Mouse (Mus musculus) embryonic facial prominence, embryonic 11.5 days (tissue): Measurements from ENCODE around the gene Lipt2. TPM values are rescaled to one million over a fixed set of nuclear protein-coding genes. Genes with fewer than 3 reads are reported as not detected.

Experiments used
- ATAC-seq: fragments of 200-750 bp; cut with Nextera tagmentation; replicated peaks from 2 replicates; pipeline ENCODE4 v1.8.0; 2017; ENCODE audit warnings: low read depth; ENCODE audit not compliant: insufficient number of reproducible peaks, low FRiP score, low TSS enrichment
- DNase-seq: peaks from one replicate; pipeline ENCODE4 v3.0.0-alpha.2; 2015; ENCODE audit warnings: low spot score
- H3K27ac ChIP-seq: fragments of 300-500 bp; sonication (generic); replicated peaks from 2 replicates; pipeline ENCODE4 v1.5.1; 2014; ENCODE audit warnings: mild to moderate bottlenecking, low read depth, low read length, control low read depth
- H3K27me3 ChIP-seq: fragments of 300-500 bp; sonication (generic); 2 replicates; pipeline ENCODE4 v1.6.1; 2014; ENCODE audit warnings: mild to moderate bottlenecking, low read length, moderate library complexity, mixed read lengths; ENCODE audit not compliant: control insufficient read depth, insufficient read depth
- H3K36me3 ChIP-seq: fragments of 300-500 bp; sonication (generic); replicated peaks from 2 replicates; pipeline ENCODE4 v1.6.1; 2014; ENCODE audit warnings: low read depth, mild to moderate bottlenecking, low read length, moderate library complexity, mixed read lengths; ENCODE audit not compliant: control insufficient read depth, insufficient read depth
- H3K4me1 ChIP-seq: fragments of 300-500 bp; sonication (generic); 2 replicates; pipeline ENCODE4 v1.6.1; 2014; ENCODE audit warnings: low read length, mixed read lengths; ENCODE audit not compliant: control insufficient read depth, insufficient read depth
- H3K4me2 ChIP-seq: fragments of 300-500 bp; sonication (generic); 2 replicates; pipeline ENCODE4 v1.6.1; 2014; ENCODE audit warnings: low read depth, mild to moderate bottlenecking, control low read depth, low read length, moderate library complexity
- H3K4me3 ChIP-seq: fragments of 300-500 bp; sonication (generic); 2 replicates; pipeline ENCODE4 v1.5.1; 2014; ENCODE audit warnings: low read depth, low read length, control low read depth
- H3K9ac ChIP-seq: fragments of 300-500 bp; sonication (generic); replicated peaks from 2 replicates; pipeline ENCODE4 v1.6.1; 2014; ENCODE audit warnings: mild to moderate bottlenecking, control low read depth, low read length
- H3K9me3 ChIP-seq: fragments of 300-500 bp; sonication (generic); replicated peaks from 2 replicates; pipeline ENCODE4 v1.6.1; 2016; ENCODE audit warnings: mild to moderate bottlenecking, low read length, inconsistent platforms, mixed read lengths; ENCODE audit not compliant: control insufficient read depth
- WGBS: fragments of 180-500 bp; shearing (Covaris S2); extraction: QIAGEN DNeasy Blood & Tissue Kit; methylation state at CpG from one replicate; pipeline ENCODE4 v1.1.7; 2014; 5-methylcytosine and 5-hydroxymethylcytosine counted together
- polyA plus RNA-seq: library from polyadenylated mRNA; unstranded; fragments of >200 nt; fragmentation: Nextera tagmentation; extraction: Ambion mirVana; gene quantifications from 2 replicates; pipeline ENCODE4 v1.2.1, GENCODE M21; 2014

Gene Lipt2
- 26.4 and 34.9 TPM in 2 replicates for polyA plus RNA-seq

DNA sequence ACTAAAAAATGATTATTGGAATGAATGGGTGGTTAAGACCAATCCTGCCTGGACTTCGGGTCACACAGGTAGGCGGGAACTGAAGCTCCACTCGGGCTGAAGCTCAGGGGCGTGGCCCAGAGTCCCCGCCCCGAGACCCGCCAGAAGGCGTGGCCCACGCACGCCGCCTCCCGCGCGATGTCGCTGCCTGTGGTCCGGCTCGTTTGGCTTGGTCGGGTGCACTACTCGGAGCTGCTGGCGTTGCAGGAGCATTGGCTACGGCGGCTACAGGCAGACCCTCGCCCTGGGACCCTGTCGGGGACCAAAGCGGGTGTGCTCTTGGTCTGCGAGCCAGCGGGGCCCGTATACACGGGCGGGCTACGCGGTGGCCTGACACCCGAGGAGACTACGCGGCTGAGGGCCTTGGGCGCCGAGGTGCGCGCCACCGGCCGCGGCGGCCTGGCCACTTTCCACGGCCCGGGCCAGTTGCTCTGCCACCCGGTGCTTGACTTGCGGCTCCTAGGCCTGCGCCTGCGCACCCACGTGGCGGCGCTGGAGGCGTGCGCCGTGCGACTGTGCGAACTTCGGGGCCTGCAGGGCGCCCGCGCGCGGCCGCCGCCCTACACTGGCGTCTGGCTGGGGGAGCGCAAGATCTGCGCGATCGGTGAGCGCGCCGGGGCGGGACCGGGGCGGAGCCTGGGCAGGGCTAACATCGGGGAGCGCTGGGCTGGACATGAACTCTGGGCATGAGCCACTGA, at the start of gene Lipt2:
Gene Lipt2 (plus strand): TSS at position 173 of the 737 bp plus-strand sequence.
- no peaks in the 10 kb centered on the region for H3K4me1 ChIP-seq
- peak; percentile 92 for DNase-seq
- peak within 1 kb of the TSS; percentile 78 for H3K4me3 ChIP-seq
- peak within 1 kb of the TSS; percentile 88 for H3K4me2 ChIP-seq
- no peaks in the 10 kb centered on the region for H3K36me3 ChIP-seq
- H3K27ac ChIP-seq = peak within 1 kb of the TSS; percentile 96
- ATAC-seq = peak; percentile 96
- under 1% methylated on average over 78 of the region's 78 CpGs for whole genome bisulfite sequencing
- no peaks in the 10 kb centered on the region for H3K27me3 ChIP-seq
- peak within 1 kb of the TSS; percentile 94 for H3K9ac ChIP-seq
- no peaks in the 10 kb centered on the region for H3K9me3 ChIP-seq

DNA sequence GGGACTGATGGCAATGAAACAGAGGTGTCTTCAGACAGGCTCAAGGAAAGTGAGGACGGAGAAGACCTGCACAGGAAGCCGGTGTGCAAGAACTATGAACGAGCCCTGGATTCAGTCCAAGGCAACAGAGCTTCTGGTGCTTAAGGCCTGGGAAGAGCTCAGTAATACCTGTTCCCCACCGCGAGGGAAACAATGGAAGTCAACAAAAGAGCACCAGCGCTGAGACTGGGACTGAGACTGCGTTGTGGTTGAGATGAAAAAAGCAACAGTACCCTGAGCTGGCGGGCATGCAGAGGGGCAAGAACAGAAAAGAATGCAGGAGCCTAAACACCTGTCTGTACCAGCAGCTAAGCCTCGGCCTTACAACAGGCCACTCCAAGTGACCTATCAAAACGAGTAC, 47.6 kb upstream of the Lipt2 start:
- H3K4me2 ChIP-seq = no peak overlapping the region
- no peaks in the 10 kb centered on the region for H3K4me1 ChIP-seq
- no peaks in the 10 kb centered on the region for H3K27me3 ChIP-seq
- no peak overlapping the region for H3K4me3 ChIP-seq
- H3K9ac ChIP-seq = no peak overlapping the region
- no peaks in the 10 kb centered on the region; the same call in none of the 2 replicates for H3K36me3 ChIP-seq
- no peak for DNase-seq
- H3K9me3 ChIP-seq = no peaks in the 10 kb centered on the region
- no peak overlapping the region for H3K27ac ChIP-seq
- no peak for ATAC-seq
- WGBS = 78% methylated on average over 10 of the region's 10 CpGs

DNA sequence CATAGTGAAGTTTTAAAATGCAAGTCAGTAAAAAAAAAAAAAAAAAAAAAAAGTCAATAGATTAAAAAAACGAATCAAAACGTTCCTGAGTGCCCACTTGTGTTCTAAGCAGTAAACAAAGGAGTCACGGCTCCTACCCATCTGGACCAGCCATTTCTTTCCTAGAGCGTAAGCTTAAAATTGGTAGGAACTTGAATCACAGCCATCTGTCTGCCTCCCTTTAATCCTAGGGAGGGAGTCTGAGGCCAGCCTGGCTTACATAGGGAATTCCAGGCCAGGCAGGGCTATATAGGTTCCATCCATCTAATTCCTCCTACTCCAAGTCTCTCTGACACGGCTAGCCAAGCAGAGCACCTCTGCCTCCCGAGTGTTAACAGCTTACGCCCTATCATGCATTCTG, 45.3 kb upstream of the Lipt2 start:
- ATAC-seq = no peak
- no peaks in the 10 kb centered on the region for H3K4me1 ChIP-seq
- no peak overlapping the region for H3K4me2 ChIP-seq
- H3K27ac ChIP-seq = no peak overlapping the region
- H3K36me3 ChIP-seq = no peaks in the 10 kb centered on the region; the same call in none of the 2 replicates
- 87% methylated on average over 7 of the region's 7 CpGs for WGBS
- no peaks in the 10 kb centered on the region for H3K27me3 ChIP-seq
- no peak overlapping the region for H3K4me3 ChIP-seq
- H3K9me3 ChIP-seq = no peaks in the 10 kb centered on the region
- DNase-seq = no peak
- no peak overlapping the region for H3K9ac ChIP-seq

DNA sequence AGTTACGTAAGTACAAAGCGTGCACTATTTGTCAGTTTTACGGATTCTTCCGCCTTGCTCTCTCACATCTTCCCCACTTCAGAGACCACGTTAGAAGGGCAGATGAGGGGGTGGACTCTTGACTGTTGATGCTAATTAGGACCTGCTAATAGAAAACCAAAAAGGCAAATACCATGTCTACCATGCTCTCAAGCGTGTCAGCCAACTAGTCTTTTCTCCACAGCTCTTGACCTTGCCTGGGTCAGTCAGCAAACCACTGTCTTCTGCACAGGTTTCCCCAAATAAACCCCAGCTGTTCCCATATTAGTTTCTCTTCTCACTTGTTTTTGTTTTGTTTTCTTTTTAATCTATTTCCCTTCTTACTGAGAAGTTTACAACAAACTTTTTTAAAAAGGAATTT, 44.8 kb upstream of the Lipt2 start:
- no peaks in the 10 kb centered on the region for H3K4me1 ChIP-seq
- WGBS = 95% methylated on average over 6 of the region's 6 CpGs
- ATAC-seq (no peak), DNase-seq (no peak)
- H3K4me3 ChIP-seq = no peak overlapping the region
- no peaks in the 10 kb centered on the region; the same call in none of the 2 replicates for H3K36me3 ChIP-seq
- H3K9me3 ChIP-seq = no peaks in the 10 kb centered on the region
- H3K27me3 ChIP-seq = no peaks in the 10 kb centered on the region
- H3K9ac ChIP-seq = no peak overlapping the region
- no peak overlapping the region for H3K27ac ChIP-seq
- H3K4me2 ChIP-seq = no peak overlapping the region

DNA sequence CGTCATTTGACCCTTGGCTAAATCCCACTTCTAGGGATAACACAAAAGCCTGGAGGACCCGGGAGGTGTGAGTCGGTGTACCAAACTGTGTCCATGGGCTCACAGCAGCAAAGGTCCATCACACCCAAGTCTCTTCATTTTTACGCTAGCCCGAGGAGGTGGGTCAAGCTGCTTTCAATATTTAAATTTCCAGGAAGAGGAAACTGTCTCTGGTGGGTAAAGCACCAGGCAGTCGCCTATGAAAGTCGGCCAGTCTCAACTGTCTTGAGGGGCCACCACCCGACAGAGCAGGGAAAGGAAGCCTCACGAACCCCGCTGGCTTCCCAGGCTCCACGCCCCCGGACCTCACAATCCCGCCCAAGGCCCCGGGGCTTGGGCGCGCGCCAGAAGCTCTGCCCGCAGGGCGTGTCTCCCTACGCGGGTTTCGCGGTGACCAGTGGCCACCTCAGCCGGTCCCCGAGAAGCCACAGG, 38.3 kb upstream of the Lipt2 start:
- Histone ChIP-seq H3K4me3 (peak overlapping the region; percentile 92), H3K27ac (peak overlapping the region; percentile 72), H3K27me3 (no peaks in the 10 kb centered on the region), H3K9me3 (no peaks in the 10 kb centered on the region), H3K4me2 (peak overlapping the region; percentile 71), H3K4me1 (no peaks in the 10 kb centered on the region), H3K9ac (peak overlapping the region; percentile 87), H3K36me3 (no peaks in the 10 kb centered on the region)
- peak; percentile 40 for ATAC-seq
- peak; percentile 41 for DNase-seq
- WGBS = 0% methylated on average over 25 of the region's 25 CpGs

DNA sequence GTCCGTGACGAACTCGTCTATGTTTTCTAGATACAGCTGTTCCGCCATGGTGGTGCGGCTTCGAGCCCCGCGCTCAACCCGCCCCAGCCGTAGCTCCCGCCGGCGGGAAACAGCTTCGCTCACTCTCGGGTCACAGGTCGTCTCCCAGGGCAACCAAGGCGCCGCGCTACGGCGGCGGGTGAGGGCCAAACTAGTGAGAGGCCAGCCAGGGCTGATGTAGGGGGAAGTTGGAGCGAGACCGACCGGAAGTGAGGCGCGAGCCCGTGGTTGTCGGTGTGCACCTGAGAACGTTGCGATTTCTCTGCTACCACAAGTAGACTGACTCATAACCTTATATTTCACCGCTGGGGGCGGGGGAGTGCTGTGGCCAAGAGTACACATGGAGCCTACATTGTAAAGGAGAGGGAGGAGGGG, 37.7 kb upstream of the Lipt2 start, which contains the start of gene Pold3:
Gene Pold3 (minus strand): TSS at position 190 of the 414 bp plus-strand sequence.
- peak within 1 kb of the TSS; percentile 72 for H3K27ac ChIP-seq
- H3K36me3 ChIP-seq = no peaks in the 10 kb centered on the region
- H3K9ac ChIP-seq = peak within 1 kb of the TSS; percentile 87
- DNase-seq = peak; percentile 99
- peak; percentile 91 for ATAC-seq
- H3K4me3 ChIP-seq = peak within 1 kb of the TSS; percentile 92
- WGBS = under 1% methylated on average over 33 of the region's 33 CpGs
- peak within 1 kb of the TSS; percentile 71 for H3K4me2 ChIP-seq
- no peaks in the 10 kb centered on the region for H3K9me3 ChIP-seq
- H3K4me1 ChIP-seq = no peaks in the 10 kb centered on the region
- H3K27me3 ChIP-seq = no peaks in the 10 kb centered on the region

DNA sequence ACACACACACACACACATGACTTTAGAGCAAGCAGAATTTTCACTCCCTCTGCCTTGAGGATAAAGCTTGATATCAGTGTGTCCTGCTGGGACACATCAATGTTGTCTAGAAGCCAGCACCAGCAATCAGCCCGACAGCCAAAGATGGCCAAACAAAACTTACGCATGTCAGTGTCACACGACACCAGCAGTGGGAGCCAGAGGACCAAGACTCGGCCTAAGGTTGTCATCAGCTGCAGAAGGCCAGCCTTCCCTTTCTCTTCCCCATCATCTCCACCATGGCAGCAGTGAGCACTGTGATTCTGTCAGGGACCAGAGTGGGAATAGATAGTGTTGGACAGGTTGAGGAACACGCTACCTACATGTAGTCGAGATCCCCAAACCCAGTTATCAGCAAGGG, 35.6 kb upstream of the Lipt2 start:
- WGBS = 60% methylated on average over 6 of the region's 6 CpGs
- Histone ChIP-seq H3K4me2 (no peak overlapping the region), H3K27me3 (no peaks in the 10 kb centered on the region), H3K27ac (no peak overlapping the region), H3K9ac (no peak overlapping the region), H3K9me3 (no peaks in the 10 kb centered on the region), H3K4me3 (no peak overlapping the region), H3K4me1 (no peaks in the 10 kb centered on the region), H3K36me3 (no peaks in the 10 kb centered on the region)
- no peak for ATAC-seq
- peak; percentile 44 for DNase-seq

DNA sequence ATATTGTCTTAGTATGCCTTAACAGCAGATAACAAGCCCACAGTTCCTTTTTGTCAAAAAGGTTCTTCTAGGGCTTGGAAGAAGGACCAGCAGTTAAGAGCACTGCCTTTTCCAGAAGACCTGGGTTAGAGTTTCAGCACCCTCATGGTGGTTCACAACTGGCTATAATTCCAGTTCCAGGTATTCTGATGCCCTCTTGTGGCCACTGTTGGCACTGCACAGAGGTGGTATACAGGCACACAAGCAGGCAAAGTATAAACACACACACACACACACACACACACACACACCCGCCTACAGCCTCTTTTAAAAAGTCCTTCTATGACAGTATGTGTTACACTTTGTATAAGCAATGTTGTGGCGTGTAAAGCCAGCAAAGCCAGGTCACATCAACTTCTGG, 34.9 kb upstream of the Lipt2 start:
- DNase-seq = peak; percentile 63
- no peak overlapping the region for H3K4me2 ChIP-seq
- 61% methylated on average over 2 of the region's 2 CpGs for WGBS

More for the DNA sequence above, 34.9 kb upstream of the Lipt2 start:
- H3K27ac ChIP-seq = no peak overlapping the region
- H3K36me3 ChIP-seq = no peaks in the 10 kb centered on the region
- H3K9ac ChIP-seq = no peak overlapping the region
- ATAC-seq = no peak
- H3K27me3 ChIP-seq = no peaks in the 10 kb centered on the region
- no peaks in the 10 kb centered on the region for H3K4me1 ChIP-seq
- no peak overlapping the region for H3K4me3 ChIP-seq
- H3K9me3 ChIP-seq = no peaks in the 10 kb centered on the region
